Mouse (Mus musculus): ENCODE measurements at regions not wholly inside any gene's neighbourhood (a gene's known extent, or its start where the extent isn't known, plus 50 kb on each side); places are given as distances from the start of the nearest gene placed in this dataset.

GRCm38 (mm10) chr15:27325847-27326548 is 140.5 kb upstream of the Ank start:
- TF ChIP-seq CTCF (IDR thresholded peaks at IDR 0.05; ENCODE audit: low read depth) (peak; percentile 91), EP300 (IDR thresholded peaks at IDR 0.05; ENCODE audit: low read depth) (no peak)

All from heart, postnatal 0 days (tissue).